16 mouse cellular contexts compared by ENCODE assay signal in genomic region chr1:125660151-125660550, GRCm38 (mm10). TPM values are rescaled to one million over a fixed set of nuclear protein-coding genes. Genes with fewer than 3 reads are reported as not detected.
"Had no signal": no experiment of that assay in that cellular context is flagged by ENCODE, and none has a peak within 500 bp of the region (broad histone marks: within the 10 kb centered on the region; RNA-seq: fewer than 3 reads in every experiment).

No protein-coding gene starts in this region.

- DNase-seq: kidney, postnatal 25 days; liver; lung, adult 18-20 months; right cerebral cortex, postnatal 4 days; spleen, adult 18-20 months; thymus, adult 18-20 months; thymus, postnatal 14 days had no signal

- H3K27me3 ChIP-seq: limb, embryonic 12.5 days; midbrain, embryonic 12.5 days; neural tube, embryonic 15.5 days had no signal

- H3K27ac ChIP-seq: left cerebral cortex, adult 2 months; limb, embryonic 12.5 days; liver, embryonic 14.5 days; midbrain, embryonic 12.5 days; neural tube, embryonic 15.5 days had no signal

- H3K4me1 ChIP-seq: limb, embryonic 12.5 days; midbrain, embryonic 12.5 days; neural tube, embryonic 15.5 days had no signal

- H3K4me2 ChIP-seq: limb, embryonic 12.5 days; midbrain, embryonic 12.5 days; neural tube, embryonic 15.5 days had no signal

- H3K36me3 ChIP-seq: limb, embryonic 12.5 days; midbrain, embryonic 12.5 days; neural tube, embryonic 15.5 days had no signal

- H3K9ac ChIP-seq: limb, embryonic 12.5 days; liver, embryonic 14.5 days; midbrain, embryonic 12.5 days; neural tube, embryonic 15.5 days had no signal

- H3K9me3 ChIP-seq: limb, embryonic 12.5 days; midbrain, embryonic 12.5 days; neural tube, embryonic 15.5 days had no signal

- H3K4me3 ChIP-seq: left cerebral cortex, adult 2 months; limb, embryonic 12.5 days; midbrain, embryonic 12.5 days; myocyte; neural tube, embryonic 15.5 days had no signal

RNA-seq across cellular contexts. Expression of gene Gpr39, which starts 16.6 kb away (rescaled TPM):
- total RNA-seq: left cerebral cortex, adult 2 months; left cerebral cortex, postnatal 25 days; megakaryocyte-erythroid progenitor cell, adult 5-6 weeks had no signal
- polyA plus RNA-seq: limb, embryonic 12.5 days; midbrain, embryonic 12.5 days; neural tube, embryonic 11.5 days had no signal
